Comparison of ENCODE assay signal across 16 mouse cellular contexts in genomic region chr14:25591000-25591399, GRCm38 (mm10).
"Had no signal": no experiment of that assay in that cellular context is flagged by ENCODE, and none has a peak within 500 bp of the region (broad histone marks: within the 10 kb centered on the region; RNA-seq: fewer than 3 reads in every experiment).

No protein-coding gene starts in this region.

- DNase-seq: kidney, adult 8-10 months; kidney, postnatal 36 days; layer of hippocampus, adult 9-11 months; layer of hippocampus, postnatal 36 days; lung, embryonic 14.5 days; lung, postnatal 10 days; lung, postnatal 4 days; right cerebral cortex, postnatal 25 days; thymus, adult 18-20 months; thymus, postnatal 14 days had no signal

- H3K4me3 ChIP-seq: limb, embryonic 12.5 days; liver, embryonic 12.5 days; megakaryocyte, embryonic 14.5 days had no signal

- H3K27ac ChIP-seq: kidney, postnatal 0 days; liver, embryonic 12.5 days had no signal

- H3K27me3 ChIP-seq: limb, embryonic 12.5 days; liver, embryonic 12.5 days; megakaryocyte, embryonic 14.5 days had no signal

- H3K4me2 ChIP-seq: limb, embryonic 12.5 days; liver, embryonic 12.5 days; lung, embryonic 14.5 days had no signal

- H3K9ac ChIP-seq: limb, embryonic 12.5 days; liver, embryonic 12.5 days; lung, embryonic 14.5 days had no signal

- ATAC-seq: intestine, embryonic 16.5 days; liver, embryonic 12.5 days; midbrain, embryonic 16.5 days had no signal

- H3K9me3 ChIP-seq: limb, embryonic 12.5 days; liver, embryonic 12.5 days; megakaryocyte, embryonic 14.5 days had no signal
